Mouse (Mus musculus): ENCODE measurements at regions not wholly inside any gene's neighbourhood (a gene's known extent, or its start where the extent isn't known, plus 50 kb on each side); places are given as distances from the start of the nearest gene placed in this dataset.
A peak's percentile ranks its signal among the peaks of the same experiment; 100 is the strongest.

DNA sequence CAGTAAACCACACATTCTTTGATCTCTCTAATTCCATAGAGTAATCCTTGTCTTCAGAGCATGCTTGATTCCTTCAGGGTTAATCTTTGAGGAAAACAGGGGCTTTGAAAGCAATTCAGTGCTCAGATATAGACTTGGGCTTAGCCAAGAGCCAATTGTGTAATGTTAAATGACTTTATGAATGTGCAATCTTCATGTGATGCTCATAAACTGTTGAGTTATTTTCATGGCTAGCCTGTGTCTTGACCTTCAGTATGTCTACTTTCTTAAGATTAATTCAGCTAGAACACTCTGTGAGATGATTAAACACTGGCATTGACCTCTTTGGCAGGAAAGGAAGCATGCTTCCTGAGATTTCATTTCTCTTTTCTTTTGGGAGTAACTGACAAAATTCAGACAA is 147.8 kb downstream of the Gabrg2 start:
- no peak for DNase-seq (ENCODE audit: low spot score)

DNA sequence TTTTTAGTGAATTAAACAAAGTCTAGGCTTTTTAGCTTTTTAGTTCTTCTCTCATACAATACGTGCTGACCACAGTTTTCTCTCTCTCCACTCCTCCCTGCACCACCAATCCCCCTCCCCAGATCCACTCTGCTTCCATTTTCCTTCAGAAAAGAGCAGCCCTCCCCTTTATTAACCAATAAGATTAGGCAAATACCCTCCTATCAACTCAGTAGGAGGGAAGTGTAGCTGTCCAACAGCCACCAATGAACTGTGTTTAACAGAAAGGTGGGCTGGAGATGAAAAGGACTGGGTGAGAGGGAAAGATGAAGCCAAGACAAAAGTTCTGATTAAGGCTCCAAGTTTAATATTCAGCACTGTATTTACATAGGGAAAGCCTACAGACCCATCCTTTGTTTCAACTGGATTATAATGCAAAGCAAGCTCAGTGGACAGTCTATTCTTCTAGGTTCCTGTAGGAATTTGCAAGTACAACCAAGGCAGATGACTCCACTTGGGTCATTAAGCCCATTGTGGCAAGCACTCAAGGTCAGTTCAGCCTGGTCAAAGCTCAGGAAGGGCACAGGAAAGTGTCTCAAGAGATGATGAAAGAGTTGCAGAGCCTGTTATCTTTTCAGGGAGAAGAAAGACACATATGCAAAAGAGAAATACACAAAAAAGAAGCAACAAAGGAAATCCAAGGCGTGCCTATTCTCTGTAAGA is 174.5 kb downstream of the Gabrg2 start:
- DNase-seq (ENCODE audit: low spot score) = peak; percentile 57

DNA sequence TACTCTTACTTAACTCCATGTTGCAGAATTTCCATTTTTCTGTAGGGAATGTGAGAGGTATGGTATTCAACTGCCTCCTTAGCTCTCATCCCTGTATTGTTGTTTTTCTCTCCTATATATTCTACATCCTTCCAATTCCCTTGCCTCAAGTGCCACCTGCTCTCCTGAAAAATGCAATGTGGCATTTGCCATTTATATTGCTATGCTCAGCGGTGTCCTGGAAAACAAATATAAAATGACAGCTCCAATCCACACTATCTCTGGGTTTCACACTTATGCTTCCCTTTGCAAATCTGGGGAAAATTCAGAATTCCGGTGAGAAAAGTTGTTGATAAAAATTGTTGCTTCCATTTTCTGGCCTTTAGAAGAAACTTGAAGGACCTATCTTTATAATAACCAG is 182.6 kb downstream of the Gabrg2 start:
- no peak for DNase-seq (ENCODE audit: low spot score)

DNA sequence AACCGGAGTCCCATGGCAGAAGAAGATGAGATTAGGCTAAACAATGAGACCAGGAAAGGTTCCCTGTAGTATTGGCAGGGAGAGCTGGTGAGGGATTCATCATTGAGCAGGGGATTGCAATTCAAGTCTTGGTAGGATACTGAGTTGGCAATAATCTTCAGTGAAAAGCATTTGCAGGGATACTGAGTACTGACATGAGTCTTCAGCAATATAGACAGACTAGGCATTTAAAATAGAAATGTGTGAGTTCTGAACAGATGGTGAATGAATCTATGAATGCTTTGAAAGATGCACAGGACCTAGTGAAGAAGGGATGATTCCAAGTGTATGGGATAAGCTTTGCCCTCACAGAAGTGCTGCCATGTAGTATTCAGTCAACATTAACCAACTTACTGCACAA is 187.7 kb downstream of the Gabrg2 start:
- no peak for DNase-seq (ENCODE audit: low spot score)

DNA sequence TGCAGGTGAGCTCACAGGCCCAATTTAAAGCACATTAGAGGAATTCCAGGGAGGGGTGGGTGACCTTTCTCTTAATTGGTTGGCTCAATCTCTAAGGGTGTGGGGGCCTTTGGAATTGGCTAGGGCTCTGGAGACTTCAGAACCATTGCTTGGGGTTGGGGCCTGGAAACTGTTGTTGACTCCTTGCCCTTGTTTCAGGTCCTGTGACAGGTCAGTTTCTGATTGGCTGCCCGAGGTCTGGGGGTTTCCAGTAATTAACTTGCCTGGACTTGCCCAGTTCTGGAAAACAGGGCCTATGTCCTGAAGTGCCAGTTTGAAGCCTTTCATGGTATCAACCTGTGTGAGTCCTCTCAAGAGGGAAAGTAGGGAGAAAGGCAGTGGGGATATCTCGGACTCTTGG is 191.8 kb downstream of the Gabrg2 start:
- no peak for DNase-seq (ENCODE audit: low spot score)

DNA sequence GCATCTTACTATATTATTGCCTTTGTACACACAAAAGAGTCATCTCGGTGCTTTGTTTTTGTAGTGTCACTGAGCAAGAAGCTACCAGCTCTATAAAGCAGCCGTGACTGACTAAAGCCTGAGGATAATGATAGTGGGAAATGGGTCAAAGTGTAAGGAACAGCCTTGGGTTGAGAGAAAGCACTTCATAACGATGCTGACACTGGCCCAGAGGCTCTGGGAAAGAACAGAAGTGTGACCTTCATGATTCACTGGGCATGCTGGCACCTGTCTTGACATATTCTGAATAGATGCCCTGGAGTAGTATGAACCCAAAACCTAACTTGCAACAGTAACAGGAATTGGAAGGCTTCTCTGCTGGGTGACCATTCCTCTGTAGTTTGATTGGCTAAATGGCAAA is 208.5 kb downstream of the Gabrg2 start:
- DNase-seq (ENCODE audit: low spot score) = peak; percentile 8
